11 mouse cellular contexts compared by ENCODE assay signal in the genomic region with DNA sequence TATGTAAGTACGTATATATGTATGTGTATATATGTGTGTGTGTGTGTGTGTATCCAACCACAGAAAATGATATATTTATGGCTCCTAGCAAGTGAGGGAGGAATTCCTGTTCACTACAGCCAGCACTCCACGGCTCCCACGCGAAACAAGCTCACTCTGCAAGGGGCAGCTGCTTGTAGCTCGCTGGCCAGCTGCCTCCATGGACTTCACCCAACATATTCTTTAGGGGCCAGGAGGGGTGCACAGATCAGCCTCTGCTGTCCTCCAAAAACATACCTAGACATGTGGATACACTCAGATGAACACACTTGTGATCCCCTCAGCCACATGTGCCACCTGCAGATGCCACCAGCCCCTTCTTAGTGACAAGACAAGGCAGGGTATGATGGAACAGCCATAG. TPM values are rescaled to one million over a fixed set of nuclear protein-coding genes. Genes with fewer than 3 reads are reported as not detected.
DNase-seq lines count a peak whose midpoint lies in the region; ATAC-seq lines count a peak whose summit lies in the region.
"Had no signal": no experiment of that assay in that cellular context is flagged by ENCODE, and none has a peak within 500 bp of the region (broad histone marks: within the 10 kb centered on the region; RNA-seq: fewer than 3 reads in every experiment).

No protein-coding gene starts in this region.

- no peaks in the 10 kb centered on the region for H3K9me3 ChIP-seq in megakaryocyte, embryonic 14.5 days
- H3K9me3 ChIP-seq in hindbrain, embryonic 13.5 days = no peaks in the 10 kb centered on the region
- no peaks in the 10 kb centered on the region for H3K9me3 ChIP-seq in neural tube, embryonic 14.5 days (ENCODE audit: control insufficient read depth, low read length)

- no peak overlapping the region for H3K4me2 ChIP-seq in hindbrain, embryonic 13.5 days
- no peak overlapping the region for H3K4me2 ChIP-seq in neural tube, embryonic 14.5 days (ENCODE audit: low read depth, low read length)

- H3K27me3 ChIP-seq in megakaryocyte, embryonic 14.5 days (replicated peaks) = peaks cover 34% of the 10 kb centered on the region
- peaks cover 66% of the 10 kb centered on the region for H3K27me3 ChIP-seq in hindbrain, embryonic 13.5 days
- H3K27me3 ChIP-seq in neural tube, embryonic 14.5 days (ENCODE audit: control insufficient read depth, insufficient read depth, low read length) = peaks cover 4% of the 10 kb centered on the region

- WGBS in hindbrain, embryonic 13.5 days = 72% methylated on average over 5 of the region's 5 CpGs
- 48% methylated on average over 5 of the region's 5 CpGs for WGBS in neural tube, embryonic 14.5 days

- peak; percentile 40 for DNase-seq in gastrocnemius, postnatal 10 days
- DNase-seq in gastrocnemius, adult 8-10 months (ENCODE audit: low spot score in 2 of 2) = no peak
- no peak for DNase-seq in adrenal gland, postnatal 14 days
- DNase-seq in frontal cortex, adult 2 months (ENCODE audit: extremely low spot score in 1 of 2, low spot score in 1 of 2) = no peak
- DNase-seq: kidney, adult 18-20 months had no signal

- H3K4me1 ChIP-seq in megakaryocyte, embryonic 14.5 days = peaks cover 98% of the 10 kb centered on the region
- peaks cover 88% of the 10 kb centered on the region for H3K4me1 ChIP-seq in hindbrain, embryonic 13.5 days (replicated peaks)
- H3K4me1 ChIP-seq in neural tube, embryonic 14.5 days (ENCODE audit: control insufficient read depth, insufficient read depth, low read length) = peaks cover 43% of the 10 kb centered on the region

- H3K4me3 ChIP-seq in megakaryocyte, embryonic 14.5 days (replicated peaks) = peak overlapping the region; percentile 56
- H3K4me3 ChIP-seq in hindbrain, embryonic 13.5 days = no peak overlapping the region
- no peak overlapping the region for H3K4me3 ChIP-seq in neural tube, embryonic 14.5 days (ENCODE audit: low read depth, low read length)

- peak overlapping the region; percentile 39; the same call in 1 of the 2 replicates for H3K9ac ChIP-seq in hindbrain, embryonic 13.5 days
- H3K9ac ChIP-seq in neural tube, embryonic 14.5 days (replicated peaks; ENCODE audit: low read depth, low read length) = no peak overlapping the region

- ATAC-seq in megakaryocyte, adult 5-6 weeks (ENCODE audit: poor library complexity, severe bottlenecking) = no peak
- no peak for ATAC-seq in hindbrain, embryonic 13.5 days (ENCODE audit: low FRiP score)
- no peak for ATAC-seq in neural tube, embryonic 14.5 days (ENCODE audit: low read depth)
- ATAC-seq: activated CD4-positive, CD25-positive, alpha-beta regulatory T cell, adult 4 months had no signal

- H3K36me3 ChIP-seq in megakaryocyte, embryonic 14.5 days (replicated peaks; ENCODE audit: low read length) = peaks cover 20% of the 10 kb centered on the region
- H3K36me3 ChIP-seq in hindbrain, embryonic 13.5 days = no peaks in the 10 kb centered on the region
- no peaks in the 10 kb centered on the region for H3K36me3 ChIP-seq in neural tube, embryonic 14.5 days (ENCODE audit: control insufficient read depth, insufficient read depth, low read length)

- peak overlapping the region; percentile 90 for H3K27ac ChIP-seq in hindbrain, embryonic 13.5 days
- H3K27ac ChIP-seq in neural tube, embryonic 14.5 days (ENCODE audit: low read depth, low read length) = peak overlapping the region; percentile 73
- H3K27ac ChIP-seq: macrophage had no signal

RNA-seq across cellular contexts. Expression of a gene that starts 9.7 kb away (rescaled TPM):
- total RNA-seq in gastrocnemius, postnatal 10 days (2021) = 1 to 10 TPM; 2.2 to 2.8 TPM
- under 1 TPM in 3 of 4 experiments, not detected in 1; 0.43 to 0.56 (median 0.48) TPM for total RNA-seq in gastrocnemius, adult 8-10 months (2022)
- 2.7 and 19.7 TPM in 2 replicates for polyA plus RNA-seq in megakaryocyte, embryonic 14.5 days (2012; ENCODE audit: insufficient read depth, low replicate concordance)
- total RNA-seq in megakaryocyte, adult 5-6 weeks (2015) = 40.4 and 45.2 TPM in 2 replicates
- total RNA-seq in megakaryocyte, adult 5-6 weeks (2017) = 20.6 and 25.5 TPM in 2 replicates
- polyA plus RNA-seq in hindbrain, embryonic 13.5 days (2015; fragmentation: Nextera tagmentation; extraction: Ambion mirVana) = 1.0 and 2.3 TPM in 2 replicates
- 0.76 and 1.8 TPM in 2 replicates for polyA plus RNA-seq in neural tube, embryonic 14.5 days (2014; fragmentation: Nextera tagmentation; extraction: Ambion mirVana)
- total RNA-seq in adrenal gland, postnatal 14 days (2021) = 0.52 and 0.90 TPM in 2 replicates
- polyA plus RNA-seq in frontal cortex, adult 2 months (2012; rRNA removed) = 0.36 TPM in 1 of 2 replicates, not detected in the other
- polyA plus RNA-seq: macrophage had no signal

RNA-seq across cellular contexts. Expression of a gene that starts 31.3 kb away (rescaled TPM):
- 1 to 10 TPM; 3.3 to 5.4 TPM for total RNA-seq in gastrocnemius, postnatal 10 days (2021)
- total RNA-seq in gastrocnemius, adult 8-10 months (2022) = 1 to 10 TPM in 1 of 4 experiments, under 1 TPM in 3; 0.51 to 1.8 (median 0.57) TPM
- 347 and 510 TPM in 2 replicates for polyA plus RNA-seq in megakaryocyte, embryonic 14.5 days (2012; ENCODE audit: insufficient read depth, low replicate concordance)
- 69.0 and 69.9 TPM in 2 replicates for total RNA-seq in megakaryocyte, adult 5-6 weeks (2015)
- total RNA-seq in megakaryocyte, adult 5-6 weeks (2017) = 60.3 and 62.0 TPM in 2 replicates
- polyA plus RNA-seq in hindbrain, embryonic 13.5 days (2015; fragmentation: Nextera tagmentation; extraction: Ambion mirVana) = 3.9 and 4.2 TPM in 2 replicates
- polyA plus RNA-seq in neural tube, embryonic 14.5 days (2014; fragmentation: Nextera tagmentation; extraction: Ambion mirVana) = 1.3 and 3.6 TPM in 2 replicates
- 4.2 and 9.4 TPM in 2 replicates for total RNA-seq in adrenal gland, postnatal 14 days (2021)
- 2.9 and 4.1 TPM in 2 replicates for polyA plus RNA-seq in frontal cortex, adult 2 months (2012; rRNA removed)

RNA-seq across cellular contexts. Expression of a gene that starts 44.9 kb away (rescaled TPM):
- 10 to 100 TPM; 38.2 to 39.1 TPM for total RNA-seq in gastrocnemius, postnatal 10 days (2021)
- total RNA-seq in gastrocnemius, adult 8-10 months (2022) = 10 to 100 TPM; 17.6 to 26.4 (median 20.7) TPM
- polyA plus RNA-seq in megakaryocyte, embryonic 14.5 days (2012; ENCODE audit: insufficient read depth, low replicate concordance) = 144 and 266 TPM in 2 replicates
- total RNA-seq in megakaryocyte, adult 5-6 weeks (2015) = 42.8 and 43.0 TPM in 2 replicates
- total RNA-seq in megakaryocyte, adult 5-6 weeks (2017) = 31.8 and 36.8 TPM in 2 replicates
- 13.7 and 14.4 TPM in 2 replicates for polyA plus RNA-seq in hindbrain, embryonic 13.5 days (2015; fragmentation: Nextera tagmentation; extraction: Ambion mirVana)
- polyA plus RNA-seq in neural tube, embryonic 14.5 days (2014; fragmentation: Nextera tagmentation; extraction: Ambion mirVana) = 15.3 and 16.6 TPM in 2 replicates
- total RNA-seq in adrenal gland, postnatal 14 days (2021) = 68.3 and 68.8 TPM in 2 replicates
- 79.7 and 79.8 TPM in 2 replicates for polyA plus RNA-seq in frontal cortex, adult 2 months (2012; rRNA removed)

RNA-seq across cellular contexts. Expression of a gene that starts 46.4 kb away (rescaled TPM):
- total RNA-seq in gastrocnemius, postnatal 10 days (2021) = 10 to 100 TPM; 33.7 to 43.9 TPM
- 10 to 100 TPM; 44.9 to 73.7 (median 53.5) TPM for total RNA-seq in gastrocnemius, adult 8-10 months (2022)
- 107 and 120 TPM in 2 replicates for polyA plus RNA-seq in megakaryocyte, embryonic 14.5 days (2012; ENCODE audit: insufficient read depth, low replicate concordance)
- 29.5 and 35.9 TPM in 2 replicates for total RNA-seq in megakaryocyte, adult 5-6 weeks (2015)
- total RNA-seq in megakaryocyte, adult 5-6 weeks (2017) = 37.6 and 40.4 TPM in 2 replicates
- polyA plus RNA-seq in hindbrain, embryonic 13.5 days (2015; fragmentation: Nextera tagmentation; extraction: Ambion mirVana) = 51.9 and 60.3 TPM in 2 replicates
- polyA plus RNA-seq in neural tube, embryonic 14.5 days (2014; fragmentation: Nextera tagmentation; extraction: Ambion mirVana) = 59.8 and 70.2 TPM in 2 replicates
- 62.2 and 67.9 TPM in 2 replicates for total RNA-seq in adrenal gland, postnatal 14 days (2021)
- 143 and 157 TPM in 2 replicates for polyA plus RNA-seq in frontal cortex, adult 2 months (2012; rRNA removed)

Comparison
In these comparisons a context has a peak if more than half of its experiments do, and no peak if none do; other contexts are left out.
1. RNA of a gene that starts 9.7 kb away (total RNA-seq): 20.6 to 45.2 TPM in megakaryocyte, adult 5-6 weeks; 2.2 to 2.8 TPM in gastrocnemius, postnatal 10 days, 0.52 to 0.90 TPM in adrenal gland, postnatal 14 days and 0.43 to 0.56 TPM in gastrocnemius, adult 8-10 months; every median in the first group is over 4 times any median in the second.